Mouse (Mus musculus) forebrain, embryonic 12.5 days (tissue): Measurements from ENCODE around the gene Ip6k1. TPM values are rescaled to one million over a fixed set of nuclear protein-coding genes. Genes with fewer than 3 reads are reported as not detected.

Source experiments
- ATAC-seq: fragments of 200-750 bp; cut with Nextera tagmentation; 2 replicates; pipeline ENCODE4 v1.8.0; 2017; ENCODE audit warnings: moderate TSS enrichment; ENCODE audit not compliant: low FRiP score
- H3K27ac ChIP-seq: fragments of 300-500 bp; sonication (generic); 2 replicates; pipeline ENCODE4 v1.5.1; 2016; ENCODE audit warnings: mild to moderate bottlenecking
- H3K27me3 ChIP-seq: fragments of 300-500 bp; sonication (generic); 2 replicates; pipeline ENCODE4 v1.6.1; 2016; ENCODE audit warnings: mild to moderate bottlenecking
- H3K36me3 ChIP-seq: fragments of 300-500 bp; sonication (generic); replicated peaks from 2 replicates; pipeline ENCODE4 v1.6.1; 2016; ENCODE audit warnings: mild to moderate bottlenecking
- H3K4me1 ChIP-seq: fragments of 300-500 bp; sonication (generic); 2 replicates; pipeline ENCODE4 v1.6.1; 2016
- H3K4me2 ChIP-seq: fragments of 300-500 bp; sonication (generic); 2 replicates; pipeline ENCODE4 v1.6.1; 2016; ENCODE audit warnings: mild to moderate bottlenecking, moderate library complexity
- H3K4me3 ChIP-seq: fragments of 300-500 bp; sonication (generic); replicated peaks from 2 replicates; pipeline ENCODE4 v1.5.1; 2016; ENCODE audit warnings: mild to moderate bottlenecking
- H3K9ac ChIP-seq: fragments of 300-500 bp; sonication (generic); 2 replicates; pipeline ENCODE4 v1.6.1; 2016; ENCODE audit warnings: mild to moderate bottlenecking
- H3K9me3 ChIP-seq: fragments of 300-500 bp; sonication (generic); 2 replicates; pipeline ENCODE4 v1.6.1; 2016
- WGBS: fragments of 180-500 bp; shearing (Covaris S2); methylation state at CpG from one replicate; pipeline ENCODE4 v1.1.7; 2016; 5-methylcytosine and 5-hydroxymethylcytosine counted together
- polyA plus RNA-seq: library from polyadenylated mRNA; unstranded; fragments of >200 nt; fragmentation: Nextera tagmentation; extraction: Ambion mirVana; gene quantifications from 2 replicates; pipeline ENCODE4 v1.2.1, GENCODE M21; 2016

The Ip6k1 gene
- polyA plus RNA-seq, 1 experiment from 2014 or later = 88.2 TPM

GRCm38 (mm10) chr9:107968531-107968930, 33.8 kb upstream of the Ip6k1 start:
- Histone ChIP-seq H3K27me3 (no peaks in the 10 kb centered on the region), H3K9ac (no peak overlapping the region), H3K27ac (no peak overlapping the region), H3K4me2 (no peak overlapping the region), H3K4me3 (no peak overlapping the region), H3K4me1 (no peaks in the 10 kb centered on the region), H3K36me3 (peaks cover 56% of the 10 kb centered on the region), H3K9me3 (no peaks in the 10 kb centered on the region)
- no peak for ATAC-seq
- WGBS = 92% methylated on average over 7 of the region's 7 CpGs

GRCm38 (mm10) chr9:107970311-107970710, 32.0 kb upstream of the Ip6k1 start:
- Histone ChIP-seq H3K4me2 (no peak overlapping the region), H3K4me3 (no peak overlapping the region), H3K27me3 (no peaks in the 10 kb centered on the region), H3K27ac (no peak overlapping the region), H3K4me1 (no peaks in the 10 kb centered on the region), H3K9ac (no peak overlapping the region), H3K36me3 (peaks cover 46% of the 10 kb centered on the region), H3K9me3 (no peaks in the 10 kb centered on the region)
- WGBS = 91% methylated on average over 5 of the region's 5 CpGs
- no peak for ATAC-seq

- Histone ChIP-seq H3K4me2 (no peak overlapping the region), H3K4me1 (no peaks in the 10 kb centered on the region), H3K9me3 (no peaks in the 10 kb centered on the region), H3K36me3 (peaks cover 43% of the 10 kb centered on the region), H3K27me3 (no peaks in the 10 kb centered on the region), H3K4me3 (no peak overlapping the region), H3K27ac (no peak overlapping the region), H3K9ac (no peak overlapping the region)
- no peak for ATAC-seq
- 80% methylated on average over 8 of the region's 8 CpGs for WGBS
Observed at GRCm38 (mm10) chr9:107971690-107972541, 30.4 kb upstream of the Ip6k1 start.

- H3K27ac ChIP-seq = no peak overlapping the region
- no peak for ATAC-seq
- no peaks in the 10 kb centered on the region for H3K27me3 ChIP-seq
- no peaks in the 10 kb centered on the region for H3K9me3 ChIP-seq
- H3K4me1 ChIP-seq = no peaks in the 10 kb centered on the region
- H3K4me2 ChIP-seq = no peak overlapping the region
- H3K9ac ChIP-seq = no peak overlapping the region
- WGBS = 90% methylated on average over 10 of the region's 10 CpGs
- H3K36me3 ChIP-seq = peaks cover 26% of the 10 kb centered on the region
- no peak overlapping the region for H3K4me3 ChIP-seq
Observed at GRCm38 (mm10) chr9:107974491-107975171, 27.7 kb upstream of the Ip6k1 start.

- ATAC-seq = no peak
- no peak within 1 kb of the TSS for H3K4me3 ChIP-seq
- WGBS = 75% methylated on average over 12 of the region's 12 CpGs
Observed at GRCm38 (mm10) chr9:107975399-107976386, 26.6 kb upstream of the Ip6k1 start, which contains the start of gene Uba7. Gene Uba7 (plus strand): TSS chr9:107975505.

GRCm38 (mm10) chr9:107978815-107979214, 23.5 kb upstream of the Ip6k1 start:
- no peak for ATAC-seq
- Histone ChIP-seq H3K4me1 (peaks cover 21% of the 10 kb centered on the region), H3K9ac (no peak overlapping the region), H3K9me3 (no peaks in the 10 kb centered on the region), H3K27me3 (peaks cover 3% of the 10 kb centered on the region; the same call in 1 of the 2 replicates), H3K27ac (no peak overlapping the region), H3K4me2 (no peak overlapping the region), H3K4me3 (no peak overlapping the region), H3K36me3 (no peaks in the 10 kb centered on the region)
- WGBS = 92% methylated on average over 12 of the region's 12 CpGs

More at GRCm38 (mm10) chr9:107975399-107976386, 26.6 kb upstream of the Ip6k1 start, which contains the start of gene Uba7:
- H3K4me2 ChIP-seq = 0 out of 2 replicates have a peak within 1 kb of the TSS, but pooled peaks have one; percentile 6
- H3K36me3 ChIP-seq = peaks cover 16% of the 10 kb centered on the region
- H3K27me3 ChIP-seq = no peaks in the 10 kb centered on the region
- H3K9me3 ChIP-seq = no peaks in the 10 kb centered on the region
- H3K9ac ChIP-seq = no peak within 1 kb of the TSS
- no peak within 1 kb of the TSS for H3K27ac ChIP-seq
- no peaks in the 10 kb centered on the region for H3K4me1 ChIP-seq

- H3K27me3 ChIP-seq = peaks cover 22% of the 10 kb centered on the region
- H3K4me1 ChIP-seq = peaks cover 31% of the 10 kb centered on the region
- peak overlapping the region; percentile 78 for H3K27ac ChIP-seq
- H3K4me3 ChIP-seq = no peak overlapping the region
- peak overlapping the region; percentile 6 for H3K4me2 ChIP-seq
- H3K9me3 ChIP-seq = no peaks in the 10 kb centered on the region
- 54% methylated on average over 7 of the region's 7 CpGs for WGBS
- no peaks in the 10 kb centered on the region for H3K36me3 ChIP-seq
- no peak for ATAC-seq
- H3K9ac ChIP-seq = 0 out of 2 replicates have a peak overlapping the region, but pooled peaks have one; percentile 9
Observed at GRCm38 (mm10) chr9:107981684-107982605, 20.4 kb upstream of the Ip6k1 start.

- Histone ChIP-seq H3K36me3 (no peaks in the 10 kb centered on the region), H3K27ac (peak within 1 kb of the TSS; percentile 78), H3K9ac (0 out of 2 replicates have a peak within 1 kb of the TSS, but pooled peaks have one; percentile 9), H3K9me3 (no peaks in the 10 kb centered on the region), H3K4me2 (peak within 1 kb of the TSS; percentile 21), H3K27me3 (peaks cover 22% of the 10 kb centered on the region), H3K4me1 (peaks cover 31% of the 10 kb centered on the region), H3K4me3 (no peak within 1 kb of the TSS)
- no peak for ATAC-seq
- WGBS = 54% methylated on average over 14 of the region's 14 CpGs
Observed at GRCm38 (mm10) chr9:107982681-107983346, 19.5 kb upstream of the Ip6k1 start, which contains the start of gene Gm20661. Gene Gm20661 (plus strand): TSS chr9:107983058.

GRCm38 (mm10) chr9:107983421-107983890, 18.8 kb upstream of the Ip6k1 start:
- no peak overlapping the region for H3K4me3 ChIP-seq
- H3K27ac ChIP-seq = peak overlapping the region; percentile 78; the same call in 1 of the 2 replicates
- H3K27me3 ChIP-seq = peaks cover 22% of the 10 kb centered on the region
- no peak for ATAC-seq
- peaks cover 31% of the 10 kb centered on the region for H3K4me1 ChIP-seq
- peak overlapping the region; percentile 21; the same call in 1 of the 2 replicates for H3K4me2 ChIP-seq
- no peaks in the 10 kb centered on the region for H3K36me3 ChIP-seq
- H3K9ac ChIP-seq = no peak overlapping the region
- H3K9me3 ChIP-seq = no peaks in the 10 kb centered on the region
- 48% methylated on average over 4 of the region's 4 CpGs for WGBS

- peak overlapping the region; percentile 65; the same call in 1 of the 2 replicates for H3K27ac ChIP-seq
- peak overlapping the region; percentile 86 for H3K4me2 ChIP-seq
- WGBS = 80% methylated on average over 19 of the region's 19 CpGs
- peaks cover 22% of the 10 kb centered on the region for H3K27me3 ChIP-seq
- peaks cover 31% of the 10 kb centered on the region for H3K4me1 ChIP-seq
- no peaks in the 10 kb centered on the region for H3K9me3 ChIP-seq
- no peaks in the 10 kb centered on the region for H3K36me3 ChIP-seq
- ATAC-seq = no peak
- peak overlapping the region; percentile 60 for H3K4me3 ChIP-seq
- H3K9ac ChIP-seq = no peak overlapping the region; the same call in 1 of the 2 replicates
Observed at GRCm38 (mm10) chr9:107984052-107984753, 18.1 kb upstream of the Ip6k1 start.
